Mouse (Mus musculus) c-Kit-positive CD71-positive TER-119-negative erythroid progenitor cells, embryonic 14.5 days (primary cell): ENCODE data around the gene Pcdh9.
"Not testable (repeated sequence)": the region's sequence is repeated elsewhere in the genome, so short reads cannot be mapped to it uniquely, and the experiment has no call there.

ENCODE experiments used
- DNase-seq: peaks from one replicate; pipeline ENCODE4 v3.0.0-alpha.2; 2013; ENCODE audit warnings: low read depth

The Pcdh9 gene

GRCm38 (mm10) chr14:93380757-93381156, 509.7 kb downstream of the Pcdh9 start:
- DNase-seq, result no peak

- no peak for DNase-seq
Observed at GRCm38 (mm10) chr14:93376159-93376558, 514.3 kb downstream of the Pcdh9 start.

DNA sequence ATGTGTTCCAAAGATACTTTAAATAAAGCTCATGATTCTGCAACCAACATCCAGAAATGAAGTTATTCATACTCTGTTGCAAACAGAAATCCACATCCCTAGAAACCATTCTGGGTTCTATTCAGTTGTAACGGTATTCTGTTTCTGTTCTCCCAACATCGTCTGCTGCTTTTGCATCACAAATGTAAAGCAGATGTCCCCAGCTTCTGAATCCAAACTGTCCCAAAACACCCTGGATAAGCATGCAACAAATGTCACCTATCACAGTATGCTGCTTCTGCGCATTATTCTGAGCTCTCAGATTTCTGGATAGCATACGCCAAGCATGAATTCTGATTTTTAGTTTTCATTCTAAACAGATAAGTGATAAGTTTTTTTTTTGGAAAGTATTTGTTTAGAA, 516.3 kb downstream of the Pcdh9 start:
- DNase-seq, result no peak

GRCm38 (mm10) chr14:93354150-93354549, 536.3 kb downstream of the Pcdh9 start:
- DNase-seq, result no peak

DNA sequence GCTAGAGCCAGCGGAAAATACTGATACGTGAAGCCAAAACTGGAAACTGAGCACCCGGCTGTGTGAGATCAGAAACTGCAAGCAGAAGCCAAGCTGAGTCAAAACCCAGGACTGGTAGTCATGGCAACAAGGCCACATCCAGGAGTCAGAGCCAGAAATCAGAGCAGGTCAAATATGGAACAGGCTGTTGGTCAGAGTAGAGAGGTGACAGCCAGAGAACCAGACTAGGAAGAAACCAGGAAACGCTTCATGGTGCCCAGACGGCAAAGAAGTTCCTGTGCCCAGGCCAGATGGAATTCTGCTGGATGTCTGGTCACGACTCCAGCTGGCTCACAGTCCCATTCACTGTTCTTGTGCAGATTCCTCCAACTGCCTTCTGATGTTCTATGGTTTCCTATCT, 539.6 kb downstream of the Pcdh9 start:
- no peak for DNase-seq

GRCm38 (mm10) chr14:93349166-93349565, 541.3 kb downstream of the Pcdh9 start:
- no peak for DNase-seq

GRCm38 (mm10) chr14:93347031-93347430, 543.4 kb downstream of the Pcdh9 start:
- DNase-seq, result no peak

GRCm38 (mm10) chr14:93342781-93343180, 547.7 kb downstream of the Pcdh9 start:
- no peak for DNase-seq

DNA sequence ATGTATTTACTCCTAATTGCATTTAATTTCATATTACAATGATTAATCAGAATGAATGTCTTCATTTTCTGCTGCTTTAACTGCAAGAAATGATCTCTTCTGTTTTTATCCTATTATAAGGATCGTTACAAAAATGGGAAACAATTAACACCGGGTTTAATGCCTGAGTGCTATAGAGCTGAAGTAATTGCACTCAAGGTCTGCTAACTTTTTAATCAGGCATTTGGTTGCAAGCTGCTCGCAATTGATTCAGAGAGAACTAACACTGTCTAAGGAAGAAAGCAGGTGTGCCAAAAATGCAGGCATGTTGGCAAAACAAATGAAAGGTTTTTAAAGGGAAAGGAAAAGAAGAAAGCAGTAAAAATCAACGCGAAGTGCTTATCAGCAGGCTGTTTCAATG, 549.1 kb downstream of the Pcdh9 start:
- DNase-seq, result no peak

- no peak for DNase-seq
Observed at GRCm38 (mm10) chr14:93329247-93329646, 561.2 kb downstream of the Pcdh9 start.

GRCm38 (mm10) chr14:93317393-93317792, 573.1 kb downstream of the Pcdh9 start:
- DNase-seq, result no peak

- DNase-seq, result no peak
Observed at GRCm38 (mm10) chr14:93288361-93288760, 602.1 kb downstream of the Pcdh9 start.

GRCm38 (mm10) chr14:93287642-93288041, 602.8 kb downstream of the Pcdh9 start:
- DNase-seq, result no peak

GRCm38 (mm10) chr14:93285136-93285535, 605.3 kb downstream of the Pcdh9 start:
- DNase-seq, result no peak

- no peak for DNase-seq
Observed at GRCm38 (mm10) chr14:93284009-93284408, 606.5 kb downstream of the Pcdh9 start.

GRCm38 (mm10) chr14:93275661-93276060, 614.8 kb downstream of the Pcdh9 start:
- no peak for DNase-seq

- DNase-seq, result no peak
Observed at GRCm38 (mm10) chr14:93274767-93275166, 615.7 kb downstream of the Pcdh9 start.

- DNase-seq, result no peak
Observed at GRCm38 (mm10) chr14:93253411-93253810, 637.1 kb downstream of the Pcdh9 start.

GRCm38 (mm10) chr14:93240263-93240662, 650.2 kb downstream of the Pcdh9 start:
- DNase-seq, result no peak

- DNase-seq, result no peak
Observed at GRCm38 (mm10) chr14:93234333-93234732, 656.1 kb downstream of the Pcdh9 start.

- no peak for DNase-seq
Observed at GRCm38 (mm10) chr14:93233599-93233998, 656.9 kb downstream of the Pcdh9 start.

GRCm38 (mm10) chr14:93214846-93215245, 675.6 kb downstream of the Pcdh9 start:
- not testable (repeated sequence) for DNase-seq

DNA sequence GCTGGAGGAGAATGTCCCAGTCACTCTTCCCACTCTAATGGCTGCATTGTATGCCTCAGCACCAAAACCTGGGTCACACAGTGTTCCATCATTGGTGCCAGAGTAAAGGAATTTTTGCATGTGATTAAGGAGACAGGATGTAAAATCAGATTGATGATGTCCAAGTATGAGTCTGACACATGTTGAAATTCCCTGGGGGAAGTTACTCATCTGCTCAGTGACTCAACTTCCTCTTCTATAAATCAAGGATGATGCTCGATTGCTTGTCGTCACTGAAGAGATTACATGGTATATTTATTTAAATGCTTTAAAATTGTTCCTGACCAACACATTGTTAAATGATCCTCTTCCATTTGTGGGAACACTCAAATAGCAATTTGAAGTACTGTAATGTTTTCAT, 690.7 kb downstream of the Pcdh9 start:
- DNase-seq, result no peak

DNA sequence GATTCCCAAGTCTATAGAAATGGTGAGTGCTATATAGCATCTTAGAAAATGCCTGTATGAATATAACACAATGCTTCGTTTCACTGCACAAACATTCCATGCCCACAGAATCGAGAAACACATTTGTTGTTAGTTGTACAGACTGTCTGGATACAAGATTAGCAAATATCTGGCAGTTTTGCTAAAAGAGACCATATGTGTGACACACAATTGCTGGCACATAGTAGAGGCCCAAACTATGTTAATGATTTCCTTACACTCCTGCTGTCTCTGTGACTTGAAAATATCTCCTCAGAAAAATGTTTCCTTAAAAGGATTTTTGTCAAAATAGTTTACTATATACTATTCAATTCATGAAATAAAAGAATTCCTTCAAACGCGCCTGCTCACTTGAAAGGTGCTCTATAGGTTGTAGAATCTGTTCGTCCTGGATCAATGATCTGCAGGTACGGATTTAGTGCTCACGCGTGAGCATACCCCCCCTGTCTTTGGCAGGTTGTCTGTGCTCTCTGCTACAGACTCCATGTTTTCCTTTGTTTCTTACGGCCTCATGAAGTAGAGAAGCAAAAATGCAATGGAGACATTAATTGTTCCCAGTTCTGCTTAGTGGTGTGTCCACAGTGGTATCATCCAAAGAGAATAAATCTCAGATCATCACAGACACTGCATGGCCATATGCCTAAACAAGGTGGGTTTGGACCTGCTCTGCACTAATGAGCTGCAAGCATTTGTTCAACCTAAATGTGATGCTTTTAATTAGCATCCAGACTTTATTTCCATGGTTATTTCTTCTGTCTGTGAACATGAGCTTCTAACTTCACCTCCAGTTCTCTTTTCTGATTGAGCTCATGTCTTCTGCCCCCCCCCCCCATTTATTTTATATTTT, 707.6 kb downstream of the Pcdh9 start:
- DNase-seq, result no peak
